Mouse (Mus musculus): ENCODE results near the gene Slc25a48. TPM values are rescaled to one million over a fixed set of nuclear protein-coding genes. Genes with fewer than 3 reads are reported as not detected.
A peak's percentile ranks its signal among the peaks of the same experiment; 100 is the strongest.

The Slc25a48 gene
- polyA plus RNA-seq, 1 experiment from 2014 or later: 0.05 TPM

DNA sequence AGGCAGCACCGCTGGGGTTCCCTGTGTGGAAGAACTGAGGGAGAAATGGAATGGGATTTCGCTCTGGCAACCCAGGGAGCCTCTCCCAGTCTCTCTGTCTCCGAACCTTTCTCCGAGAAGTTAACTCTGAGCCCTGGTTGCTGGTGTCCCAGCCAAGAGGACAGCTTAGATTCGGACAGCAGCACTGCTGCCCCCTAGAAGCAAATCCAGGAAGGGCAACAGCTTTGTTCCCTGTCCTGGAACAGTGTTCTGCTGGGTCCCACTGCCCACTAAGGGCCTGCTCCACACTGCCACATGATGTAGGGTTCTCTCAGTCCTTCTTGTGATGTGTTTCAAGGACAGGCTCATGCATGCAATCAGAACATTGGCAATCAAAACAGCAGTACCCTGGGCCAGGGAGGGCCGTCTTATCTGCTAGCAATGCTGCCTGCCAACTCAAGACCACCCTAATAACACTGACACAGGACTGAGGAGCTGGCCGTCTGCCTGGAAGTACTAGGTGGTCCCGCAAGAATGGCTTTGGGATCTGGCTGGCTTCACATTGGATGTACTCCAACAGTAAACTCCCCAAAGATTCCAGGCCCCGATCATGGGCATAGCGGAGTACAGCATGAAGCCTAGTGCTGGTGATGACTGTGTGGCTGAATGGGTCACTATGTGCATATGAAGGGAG, 2.4 kb upstream of the Slc25a48 start:
- 61% methylated on average over 10 of the region's 10 CpGs for WGBS

GRCm38 (mm10) chr13:56443411-56443810, 5.3 kb downstream of the Slc25a48 start:
- Histone ChIP-seq H3K9ac (ENCODE audit: low read length) (no peak overlapping the region), H3K4me1 (replicated peaks; ENCODE audit: control insufficient read depth, insufficient read depth, low read length) (no peaks in the 10 kb centered on the region), H3K27ac (ENCODE audit: low read depth) (no peak overlapping the region), H3K4me3 (ENCODE audit: low read depth, low read length) (no peak overlapping the region), H3K9me3 (ENCODE audit: control insufficient read depth, low read length) (no peaks in the 10 kb centered on the region), H3K27me3 (replicated peaks; ENCODE audit: control insufficient read depth, insufficient read depth, low read length) (peaks cover 24% of the 10 kb centered on the region), H3K4me2 (ENCODE audit: low read length) (no peak overlapping the region), H3K36me3 (ENCODE audit: control insufficient read depth, insufficient read depth, low read length) (no peaks in the 10 kb centered on the region)
- 65% methylated on average over 7 of the region's 7 CpGs for WGBS
- no peak for ATAC-seq (replicated peaks; ENCODE audit: low FRiP score, low TSS enrichment, low read depth)
- DNase-seq (ENCODE audit: low spot score): no peak

More for the DNA sequence above, 2.4 kb upstream of the Slc25a48 start:
- 0 out of 2 replicates have a peak, but pooled peaks cover 3% of the 10 kb centered on the region for H3K4me1 ChIP-seq (replicated peaks; ENCODE audit: control insufficient read depth, insufficient read depth, low read length)
- H3K36me3 ChIP-seq (ENCODE audit: control insufficient read depth, insufficient read depth, low read length): no peaks in the 10 kb centered on the region
- DNase-seq (ENCODE audit: low spot score) (no peak), ATAC-seq (replicated peaks; ENCODE audit: low FRiP score, low TSS enrichment, low read depth) (no peak)
- no peaks in the 10 kb centered on the region for H3K9me3 ChIP-seq (ENCODE audit: control insufficient read depth, low read length)
- no peak overlapping the region for H3K4me3 ChIP-seq (ENCODE audit: low read depth, low read length)
- H3K4me2 ChIP-seq (ENCODE audit: low read length): no peak overlapping the region
- H3K27me3 ChIP-seq (replicated peaks; ENCODE audit: control insufficient read depth, insufficient read depth, low read length): peaks cover 51% of the 10 kb centered on the region
- H3K27ac ChIP-seq (ENCODE audit: low read depth): no peak overlapping the region
- no peak overlapping the region for H3K9ac ChIP-seq (ENCODE audit: low read length)

- DNase-seq (ENCODE audit: low spot score) (no peak), ATAC-seq (replicated peaks; ENCODE audit: low FRiP score, low TSS enrichment, low read depth) (no peak)
- Histone ChIP-seq H3K36me3 (ENCODE audit: control insufficient read depth, insufficient read depth, low read length) (no peaks in the 10 kb centered on the region), H3K4me3 (ENCODE audit: low read depth, low read length) (no peak overlapping the region), H3K27ac (ENCODE audit: low read depth) (no peak overlapping the region), H3K27me3 (replicated peaks; ENCODE audit: control insufficient read depth, insufficient read depth, low read length) (peaks cover 17% of the 10 kb centered on the region), H3K9me3 (ENCODE audit: control insufficient read depth, low read length) (no peaks in the 10 kb centered on the region), H3K9ac (ENCODE audit: low read length) (no peak overlapping the region), H3K4me1 (replicated peaks; ENCODE audit: control insufficient read depth, insufficient read depth, low read length) (no peaks in the 10 kb centered on the region), H3K4me2 (ENCODE audit: low read length) (no peak overlapping the region)
- WGBS: 84% methylated on average over 3 of the region's 3 CpGs
These were observed 6.0 kb downstream of the Slc25a48 start for GRCm38 (mm10) chr13:56444112-56444511.

- Histone ChIP-seq H3K4me1 (replicated peaks; ENCODE audit: control insufficient read depth, insufficient read depth, low read length) (no peaks in the 10 kb centered on the region), H3K4me2 (ENCODE audit: low read length) (no peak overlapping the region), H3K9me3 (ENCODE audit: control insufficient read depth, low read length) (no peaks in the 10 kb centered on the region), H3K4me3 (ENCODE audit: low read depth, low read length) (no peak overlapping the region), H3K36me3 (ENCODE audit: control insufficient read depth, insufficient read depth, low read length) (no peaks in the 10 kb centered on the region), H3K27ac (ENCODE audit: low read depth) (no peak overlapping the region), H3K9ac (ENCODE audit: low read length) (no peak overlapping the region), H3K27me3 (replicated peaks; ENCODE audit: control insufficient read depth, insufficient read depth, low read length) (peaks cover 8% of the 10 kb centered on the region)
- WGBS: 77% methylated on average over 6 of the region's 6 CpGs
- no peak for ATAC-seq (replicated peaks; ENCODE audit: low FRiP score, low TSS enrichment, low read depth)
- DNase-seq (ENCODE audit: low spot score): no peak
These were observed 6.8 kb downstream of the Slc25a48 start for GRCm38 (mm10) chr13:56444996-56445395.

GRCm38 (mm10) chr13:56449239-56450030, 11.3 kb downstream of the Slc25a48 start:
- no peaks in the 10 kb centered on the region for H3K9me3 ChIP-seq (ENCODE audit: control insufficient read depth, low read length)
- 75% methylated on average over 10 of the region's 10 CpGs for WGBS
- no peaks in the 10 kb centered on the region for H3K4me1 ChIP-seq (replicated peaks; ENCODE audit: control insufficient read depth, insufficient read depth, low read length)
- no peaks in the 10 kb centered on the region for H3K36me3 ChIP-seq (ENCODE audit: control insufficient read depth, insufficient read depth, low read length)
- H3K27ac ChIP-seq (ENCODE audit: low read depth): no peak overlapping the region
- DNase-seq (ENCODE audit: low spot score) (no peak), ATAC-seq (replicated peaks; ENCODE audit: low FRiP score, low TSS enrichment, low read depth) (no peak)
- H3K9ac ChIP-seq (ENCODE audit: low read length): no peak overlapping the region
- H3K4me3 ChIP-seq (ENCODE audit: low read depth, low read length): no peak overlapping the region
- H3K27me3 ChIP-seq (replicated peaks; ENCODE audit: control insufficient read depth, insufficient read depth, low read length): no peaks in the 10 kb centered on the region
- H3K4me2 ChIP-seq (ENCODE audit: low read length): no peak overlapping the region

GRCm38 (mm10) chr13:56450035-56450434, 11.9 kb downstream of the Slc25a48 start:
- Histone ChIP-seq H3K4me2 (ENCODE audit: low read length) (no peak overlapping the region), H3K4me1 (replicated peaks; ENCODE audit: control insufficient read depth, insufficient read depth, low read length) (no peaks in the 10 kb centered on the region), H3K9ac (ENCODE audit: low read length) (no peak overlapping the region), H3K36me3 (ENCODE audit: control insufficient read depth, insufficient read depth, low read length) (no peaks in the 10 kb centered on the region), H3K4me3 (ENCODE audit: low read depth, low read length) (no peak overlapping the region), H3K27ac (ENCODE audit: low read depth) (no peak overlapping the region), H3K27me3 (replicated peaks; ENCODE audit: control insufficient read depth, insufficient read depth, low read length) (no peaks in the 10 kb centered on the region), H3K9me3 (ENCODE audit: control insufficient read depth, low read length) (no peaks in the 10 kb centered on the region)
- WGBS: 88% methylated on average over 8 of the region's 8 CpGs
- DNase-seq (ENCODE audit: low spot score) (no peak), ATAC-seq (replicated peaks; ENCODE audit: low FRiP score, low TSS enrichment, low read depth) (no peak)

DNA sequence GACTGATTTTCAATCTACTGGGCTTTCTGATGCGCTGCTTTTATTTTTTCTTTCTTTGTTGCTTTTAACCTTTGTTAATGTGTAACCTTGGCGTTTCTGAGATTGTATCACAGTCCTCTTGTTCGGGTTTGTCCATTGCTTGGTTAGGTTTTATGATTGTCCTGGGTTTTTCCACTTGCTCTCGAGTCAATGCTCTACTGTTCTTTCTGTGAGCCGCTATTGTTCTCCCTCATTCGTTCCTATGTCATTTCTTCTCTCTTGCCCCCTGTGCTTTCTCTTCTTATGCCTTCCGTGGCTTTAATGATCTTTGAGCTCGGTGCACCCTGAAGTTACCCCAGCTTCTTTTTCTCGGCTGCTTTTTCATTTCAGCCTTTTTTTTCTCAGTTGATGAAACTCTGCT, 19.8 kb downstream of the Slc25a48 start:
- H3K4me1 ChIP-seq (replicated peaks; ENCODE audit: control insufficient read depth, insufficient read depth, low read length): no peaks in the 10 kb centered on the region; the same call in 1 of the 2 replicates
- H3K9me3 ChIP-seq (ENCODE audit: control insufficient read depth, low read length): no peaks in the 10 kb centered on the region
- H3K4me3 ChIP-seq (ENCODE audit: low read depth, low read length): no peak overlapping the region
- H3K4me2 ChIP-seq (ENCODE audit: low read length): 0 out of 2 replicates have a peak overlapping the region, but pooled peaks have one; percentile 12
- ATAC-seq (replicated peaks; ENCODE audit: low FRiP score, low TSS enrichment, low read depth): no peak
- H3K27ac ChIP-seq (ENCODE audit: low read depth): no peak overlapping the region
- no peak overlapping the region for H3K9ac ChIP-seq (ENCODE audit: low read length)
- H3K36me3 ChIP-seq (ENCODE audit: control insufficient read depth, insufficient read depth, low read length): no peaks in the 10 kb centered on the region
- no peaks in the 10 kb centered on the region for H3K27me3 ChIP-seq (replicated peaks; ENCODE audit: control insufficient read depth, insufficient read depth, low read length)
- 56% methylated on average over 9 of the region's 9 CpGs for WGBS
- DNase-seq (ENCODE audit: low spot score): no peak

GRCm38 (mm10) chr13:56461460-56461859, 23.3 kb downstream of the Slc25a48 start:
- Histone ChIP-seq H3K4me3 (ENCODE audit: low read depth, low read length) (no peak overlapping the region), H3K9ac (ENCODE audit: low read length) (no peak overlapping the region), H3K4me1 (replicated peaks; ENCODE audit: control insufficient read depth, insufficient read depth, low read length) (no peaks in the 10 kb centered on the region; the same call in 1 of the 2 replicates), H3K27ac (ENCODE audit: low read depth) (no peak overlapping the region), H3K4me2 (ENCODE audit: low read length) (no peak overlapping the region), H3K36me3 (ENCODE audit: control insufficient read depth, insufficient read depth, low read length) (no peaks in the 10 kb centered on the region), H3K9me3 (ENCODE audit: control insufficient read depth, low read length) (peaks cover 1% of the 10 kb centered on the region; the same call in 1 of the 2 replicates), H3K27me3 (replicated peaks; ENCODE audit: control insufficient read depth, insufficient read depth, low read length) (no peaks in the 10 kb centered on the region)
- DNase-seq (ENCODE audit: low spot score) (no peak), ATAC-seq (replicated peaks; ENCODE audit: low FRiP score, low TSS enrichment, low read depth) (no peak)
- 83% methylated on average over 4 of the region's 4 CpGs for WGBS
